Mouse (Mus musculus) forebrain, embryonic 16.5 days (tissue): Measurements from ENCODE around the gene Slc7a15. TPM values are rescaled to one million over a fixed set of nuclear protein-coding genes. Genes with fewer than 3 reads are reported as not detected.
"Not testable (repeated sequence)": the region's sequence is repeated elsewhere in the genome, so short reads cannot be mapped to it uniquely, and the experiment has no call there.

Experiments used
- ATAC-seq: fragments of 200-750 bp; cut with Nextera tagmentation; 2 replicates; pipeline ENCODE4 v1.8.0; 2017; ENCODE audit warnings: mild to moderate bottlenecking, moderate library complexity
- H3K27ac ChIP-seq: fragments of 300-500 bp; sonication (generic); 2 replicates; pipeline ENCODE4 v1.5.1; 2014; ENCODE audit warnings: low read length, control low read depth
- H3K27me3 ChIP-seq: fragments of 300-500 bp; sonication (generic); replicated peaks from 2 replicates; pipeline ENCODE4 v1.6.1; 2014; ENCODE audit warnings: low read length; ENCODE audit not compliant: control insufficient read depth, insufficient read depth
- H3K36me3 ChIP-seq: fragments of 300-500 bp; sonication (generic); 2 replicates; pipeline ENCODE4 v1.6.1; 2014; ENCODE audit not compliant: control insufficient read depth, insufficient read depth
- H3K4me1 ChIP-seq: fragments of 300-500 bp; sonication (generic); replicated peaks from 2 replicates; pipeline ENCODE4 v1.6.1; 2014; ENCODE audit warnings: low read length; ENCODE audit not compliant: control insufficient read depth, insufficient read depth
- H3K4me2 ChIP-seq: fragments of 300-500 bp; sonication (generic); 2 replicates; pipeline ENCODE4 v1.6.1; 2014; ENCODE audit warnings: mild to moderate bottlenecking, low read length, control low read depth
- H3K4me3 ChIP-seq: fragments of 300-500 bp; sonication (generic); replicated peaks from 2 replicates; pipeline ENCODE4 v1.5.1; 2014; ENCODE audit warnings: mild to moderate bottlenecking, low read length, control low read depth
- H3K9ac ChIP-seq: fragments of 300-500 bp; sonication (generic); replicated peaks from 2 replicates; pipeline ENCODE4 v1.6.1; 2014; ENCODE audit warnings: low read depth, low read length, control low read depth
- H3K9me3 ChIP-seq: fragments of 300-500 bp; sonication (generic); 2 replicates; pipeline ENCODE4 v1.6.1; 2016; ENCODE audit warnings: low read length; ENCODE audit not compliant: control insufficient read depth
- WGBS: fragments of 180-500 bp; shearing (Covaris S2); extraction: QIAGEN DNeasy Blood & Tissue Kit; methylation state at CpG from one replicate; pipeline ENCODE4 v1.1.7; 2014; 5-methylcytosine and 5-hydroxymethylcytosine counted together
- polyA plus RNA-seq: library from polyadenylated mRNA; unstranded; fragments of >200 nt; fragmentation: Nextera tagmentation; extraction: Ambion mirVana; gene quantifications from 2 replicates; pipeline ENCODE4 v1.2.1, GENCODE M21; 2015

Gene Slc7a15
- polyA plus RNA-seq, 1 experiment from 2014 or later, result not detected

- 92% methylated on average over 2 of the region's 2 CpGs for WGBS
- ATAC-seq, result no peak
- H3K36me3 ChIP-seq, result no peaks in the 10 kb centered on the region
- H3K9me3 ChIP-seq, result no peaks in the 10 kb centered on the region
- H3K9ac ChIP-seq, result no peak overlapping the region
- no peak overlapping the region for H3K27ac ChIP-seq
- H3K27me3 ChIP-seq, result no peaks in the 10 kb centered on the region
- no peak overlapping the region for H3K4me3 ChIP-seq
- no peaks in the 10 kb centered on the region for H3K4me1 ChIP-seq
- H3K4me2 ChIP-seq, result no peak overlapping the region
Observed at GRCm38 (mm10) chr12:8632737-8633365, 34.0 kb upstream of the Slc7a15 start.

DNA sequence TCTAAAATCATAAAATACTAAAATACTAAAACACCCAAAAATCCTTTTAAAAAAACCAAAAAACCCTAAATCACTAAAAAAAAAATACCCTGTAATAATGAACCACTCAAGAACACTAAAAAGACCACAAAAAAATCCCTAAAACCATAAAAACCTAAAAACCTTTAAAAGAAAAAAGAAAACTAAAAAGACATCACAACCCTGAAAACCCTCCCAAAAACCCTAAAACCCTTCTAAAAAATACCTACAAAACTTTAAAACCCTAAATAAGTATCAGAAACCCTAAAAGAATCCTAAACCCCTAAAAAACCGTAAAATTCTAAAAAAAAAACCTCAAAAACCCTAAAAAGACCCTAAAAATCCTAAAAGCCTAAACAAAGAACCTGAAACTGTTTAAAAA, 32.8 kb upstream of the Slc7a15 start:
- Histone ChIP-seq H3K36me3 (no peaks in the 10 kb centered on the region), H3K4me1 (no peaks in the 10 kb centered on the region), H3K27me3 (no peaks in the 10 kb centered on the region), H3K27ac (no peak overlapping the region), H3K9me3 (no peaks in the 10 kb centered on the region), H3K4me3 (no peak overlapping the region), H3K4me2 (no peak overlapping the region), H3K9ac (no peak overlapping the region)
- WGBS, result 86% methylated on average over 1 of the region's 1 CpGs
- no peak for ATAC-seq

DNA sequence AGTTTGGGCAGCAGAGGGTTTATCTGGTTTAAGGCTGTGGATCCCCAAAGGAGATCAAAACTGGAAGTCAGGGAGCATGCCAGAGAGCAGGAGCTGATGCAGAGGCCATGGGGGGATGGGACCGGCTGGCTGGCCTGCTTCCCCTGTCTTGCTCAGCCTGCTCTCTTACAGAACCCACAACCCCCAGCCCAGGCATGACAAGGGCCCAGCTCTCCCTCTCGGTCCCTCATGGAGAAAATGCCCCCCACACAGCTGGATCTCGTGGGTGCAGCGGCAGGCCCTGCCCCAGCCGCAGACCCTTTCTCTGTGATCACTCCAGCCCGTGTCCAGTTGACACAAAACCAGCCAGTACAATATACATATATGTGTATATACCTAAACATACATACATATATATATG, 30.7 kb upstream of the Slc7a15 start:
- Histone ChIP-seq H3K9ac (no peak overlapping the region), H3K27me3 (no peaks in the 10 kb centered on the region), H3K9me3 (no peaks in the 10 kb centered on the region), H3K4me2 (no peak overlapping the region), H3K27ac (no peak overlapping the region), H3K4me1 (no peaks in the 10 kb centered on the region), H3K36me3 (no peaks in the 10 kb centered on the region), H3K4me3 (no peak overlapping the region)
- 97% methylated on average over 6 of the region's 6 CpGs for WGBS
- no peak for ATAC-seq

- Histone ChIP-seq H3K27me3 (no peaks in the 10 kb centered on the region), H3K9me3 (no peaks in the 10 kb centered on the region), H3K4me1 (no peaks in the 10 kb centered on the region), H3K4me2 (no peak overlapping the region), H3K4me3 (no peak overlapping the region), H3K27ac (no peak overlapping the region), H3K36me3 (no peaks in the 10 kb centered on the region), H3K9ac (no peak overlapping the region)
- ATAC-seq, result peak; percentile 66; the same call in 1 of the 2 replicates
- 64% methylated on average over 5 of the region's 5 CpGs for WGBS
Observed at GRCm38 (mm10) chr12:8620678-8621018, 21.8 kb upstream of the Slc7a15 start.

DNA sequence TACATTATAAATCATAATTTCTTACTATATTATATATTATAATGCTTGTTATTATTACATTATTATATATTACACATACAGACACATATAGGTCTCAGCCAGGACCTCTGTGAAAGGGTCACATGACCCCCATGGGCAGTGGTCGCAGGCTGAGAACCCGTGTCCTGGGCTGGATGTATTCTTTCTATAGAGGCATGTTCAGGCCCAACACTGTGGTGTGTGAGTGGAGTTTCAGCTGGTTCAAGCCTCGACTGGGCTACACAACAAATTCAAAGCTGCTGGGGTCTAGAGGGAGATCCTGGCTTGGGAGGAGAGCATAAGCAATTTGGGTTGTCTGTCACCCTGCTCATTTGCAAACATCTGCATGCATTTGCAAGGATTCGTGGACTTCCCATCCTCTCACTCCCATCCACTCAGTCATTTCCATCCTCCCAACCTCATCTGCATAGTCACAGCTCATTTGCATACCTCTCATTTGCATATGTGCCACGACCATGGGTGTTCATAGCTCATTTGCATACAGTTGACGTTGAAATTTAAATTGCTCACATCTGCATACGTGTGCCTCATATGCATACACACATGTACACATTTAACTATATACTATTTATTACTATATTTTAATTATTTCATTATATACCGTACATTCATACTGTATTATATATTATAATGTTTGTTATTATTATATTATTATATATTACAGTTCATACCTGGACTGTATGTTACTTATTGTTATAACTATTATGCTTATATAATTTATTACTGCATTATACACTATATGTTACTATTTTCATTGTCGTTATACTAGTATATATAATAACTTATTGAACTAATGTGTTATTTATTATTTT, 21.2 kb upstream of the Slc7a15 start:
- Histone ChIP-seq H3K27ac (peak overlapping the region; percentile 37; the same call in 1 of the 2 replicates), H3K9me3 (no peaks in the 10 kb centered on the region), H3K36me3 (no peaks in the 10 kb centered on the region), H3K9ac (no peak overlapping the region), H3K4me3 (no peak overlapping the region), H3K4me2 (no peak overlapping the region), H3K27me3 (no peaks in the 10 kb centered on the region), H3K4me1 (no peaks in the 10 kb centered on the region)
- WGBS, result 69% methylated on average over 9 of the region's 9 CpGs
- ATAC-seq, result peak; percentile 89

- H3K4me1 ChIP-seq, result no peaks in the 10 kb centered on the region
- WGBS, result 94% methylated on average over 3 of the region's 3 CpGs
- no peaks in the 10 kb centered on the region for H3K36me3 ChIP-seq
- H3K9ac ChIP-seq, result no peak overlapping the region
- H3K4me3 ChIP-seq, result no peak overlapping the region
- no peaks in the 10 kb centered on the region for H3K27me3 ChIP-seq
- no peak overlapping the region for H3K4me2 ChIP-seq
- no peak overlapping the region for H3K27ac ChIP-seq
- H3K9me3 ChIP-seq, result no peaks in the 10 kb centered on the region
- no peak for ATAC-seq
Observed at GRCm38 (mm10) chr12:8618271-8618670, 19.4 kb upstream of the Slc7a15 start.

DNA sequence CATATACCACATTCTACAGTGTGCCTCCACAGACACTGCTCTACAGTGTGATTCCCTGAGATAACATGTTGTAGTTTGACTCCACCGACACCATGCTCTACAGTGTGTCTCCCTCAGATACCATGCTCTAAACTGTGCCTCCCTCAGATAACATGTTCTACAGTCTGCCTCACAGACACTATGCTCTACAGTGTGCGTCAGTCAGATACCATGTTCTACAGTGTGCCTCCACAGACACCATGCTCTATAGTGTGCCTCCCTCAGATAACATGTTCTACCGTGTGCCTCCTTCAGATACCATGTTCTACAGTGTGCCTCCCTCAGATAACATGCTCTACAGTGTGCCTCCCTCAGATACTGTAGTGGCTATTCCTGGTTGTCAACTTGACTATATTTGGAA, 10.2 kb upstream of the Slc7a15 start:
- WGBS, result 98% methylated on average over 3 of the region's 3 CpGs
- Histone ChIP-seq H3K9ac (no peak overlapping the region), H3K36me3 (no peaks in the 10 kb centered on the region), H3K27ac (no peak overlapping the region), H3K27me3 (no peaks in the 10 kb centered on the region), H3K4me1 (no peaks in the 10 kb centered on the region), H3K4me2 (no peak overlapping the region), H3K4me3 (no peak overlapping the region), H3K9me3 (no peaks in the 10 kb centered on the region)
- no peak for ATAC-seq

DNA sequence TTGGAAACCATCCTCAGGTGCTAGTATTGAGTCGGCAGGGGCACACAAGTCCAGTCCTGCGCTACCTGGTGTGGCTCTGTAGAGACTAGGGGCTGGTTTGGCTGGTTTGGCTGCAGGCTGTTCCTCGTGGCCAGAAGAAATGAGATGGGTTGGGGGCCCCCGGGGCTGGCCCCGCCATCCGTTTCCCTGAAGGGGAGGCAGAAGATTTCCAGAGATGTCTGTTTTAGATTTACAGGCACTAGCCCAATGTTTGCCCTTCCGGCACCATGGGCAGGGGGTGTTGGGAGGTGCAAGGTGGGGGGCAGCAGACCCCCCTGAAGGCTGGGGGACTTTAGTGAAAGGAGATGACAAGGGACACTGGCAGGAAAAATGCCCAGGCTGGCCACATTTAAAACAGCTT, 3.3 kb downstream of the Slc7a15 start:
- H3K27me3 ChIP-seq, result no peaks in the 10 kb centered on the region
- H3K4me1 ChIP-seq, result no peaks in the 10 kb centered on the region
- H3K36me3 ChIP-seq, result no peaks in the 10 kb centered on the region
- H3K4me2 ChIP-seq, result no peak overlapping the region
- no peaks in the 10 kb centered on the region for H3K9me3 ChIP-seq
- H3K4me3 ChIP-seq, result no peak overlapping the region
- 93% methylated on average over 7 of the region's 7 CpGs for WGBS
- no peak for ATAC-seq
- H3K9ac ChIP-seq, result no peak overlapping the region
- no peak overlapping the region for H3K27ac ChIP-seq

DNA sequence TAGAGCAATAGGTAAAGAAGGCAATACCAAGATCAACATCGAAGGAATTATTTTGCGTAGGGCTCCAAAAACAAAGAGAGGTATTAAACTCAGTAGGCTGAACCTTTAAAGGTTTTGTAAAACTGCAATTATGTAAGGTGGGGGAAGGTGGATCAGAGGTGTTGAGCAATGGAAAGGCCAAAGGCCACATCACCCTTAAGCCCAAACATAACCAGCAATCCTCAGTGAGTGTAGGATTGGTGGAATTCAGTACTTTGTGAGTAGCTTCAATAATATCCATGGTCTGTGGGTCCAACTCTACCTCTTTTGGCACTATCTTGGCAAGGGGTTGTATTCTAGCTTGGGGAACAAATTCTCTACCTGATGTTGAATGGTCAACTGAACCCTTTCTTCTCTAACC, 7.5 kb downstream of the Slc7a15 start:
- H3K4me2 ChIP-seq, H3K4me1 ChIP-seq, H3K27me3 ChIP-seq, H3K36me3 ChIP-seq, H3K4me3 ChIP-seq, H3K9me3 ChIP-seq, ATAC-seq, H3K9ac ChIP-seq, H3K27ac ChIP-seq: not testable (repeated sequence)
- WGBS, result 97% methylated on average over 2 of the region's 2 CpGs
